Mouse (Mus musculus) regulatory T cell (primary cell): ENCODE measurements around the gene Pitpnm2.

Experiments used
- in situ Hi-C: fragments of 300-600 bp; cut with MboI, MseI; formaldehyde crosslinking; loops from one replicate; pipeline ENCODE4 v1.15.1; 2025; ENCODE audit warnings: high pct_unique_total_duplicates

The Pitpnm2 gene

DNA sequence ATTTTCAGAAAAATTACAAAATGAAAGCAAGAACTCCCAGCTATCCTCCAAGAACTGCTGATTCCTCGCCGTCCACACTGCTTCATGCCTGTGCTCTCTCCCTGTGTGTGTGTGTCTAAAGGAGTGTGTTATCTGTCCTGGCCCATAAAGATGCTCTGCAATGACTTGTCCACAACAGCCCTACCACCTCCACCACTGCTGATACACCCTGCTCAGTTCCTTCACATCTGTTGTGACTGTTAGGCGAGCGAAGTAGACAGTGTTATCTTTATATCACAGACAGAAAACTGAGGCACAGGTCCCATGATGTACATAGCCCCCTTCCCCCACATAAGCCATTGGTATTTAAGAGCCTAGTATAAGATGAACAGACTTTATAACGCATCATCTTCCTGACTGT lies 67.5 kb downstream of the Pitpnm2 start:
- in situ Hi-C loops, result loop anchor here (10.0 kb wide), 1 partner anchor 293 kb away; the partner anchor contains the start of gene Rilpl2

DNA sequence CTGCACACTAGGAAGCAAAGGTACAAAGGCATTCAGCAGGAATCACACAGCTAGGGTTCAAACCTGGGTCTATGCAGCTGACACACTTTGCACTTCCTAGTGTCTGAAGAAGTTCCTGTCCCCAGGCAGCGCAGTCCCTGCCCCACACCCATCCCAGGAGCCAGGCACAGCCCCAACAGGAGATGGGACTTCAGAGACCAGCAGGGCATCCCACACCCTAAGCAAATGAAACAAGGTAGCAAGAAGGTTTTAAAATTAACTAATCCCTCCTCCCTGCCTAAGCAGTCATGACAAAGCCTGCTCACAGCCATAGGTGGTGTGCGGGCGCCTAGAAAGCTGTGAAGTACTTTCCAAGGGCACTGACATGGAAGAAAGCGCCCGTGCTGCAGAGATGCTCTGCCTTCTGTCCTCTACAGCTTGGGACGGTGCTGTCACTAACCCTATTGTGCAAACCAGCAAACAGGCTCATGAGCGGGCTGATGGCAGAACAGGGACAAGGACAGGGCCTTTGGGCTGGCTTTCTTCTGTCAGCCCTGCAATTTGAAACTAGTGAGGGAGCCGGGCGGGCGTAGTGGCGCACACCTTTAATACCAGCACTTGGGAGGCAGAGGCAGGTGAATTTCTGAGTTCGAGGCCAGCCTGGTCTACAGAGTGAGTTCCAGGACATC lies 68.9 kb downstream of the Pitpnm2 start:
- in situ Hi-C loops, result loop anchor here (10.0 kb wide), 1 partner anchor 294 kb away; the partner anchor contains the start of gene Rilpl2

GRCm38 (mm10) chr5:124179411-124179810 lies 70.1 kb downstream of the Pitpnm2 start:
- in situ Hi-C loops, result no loop called here

DNA sequence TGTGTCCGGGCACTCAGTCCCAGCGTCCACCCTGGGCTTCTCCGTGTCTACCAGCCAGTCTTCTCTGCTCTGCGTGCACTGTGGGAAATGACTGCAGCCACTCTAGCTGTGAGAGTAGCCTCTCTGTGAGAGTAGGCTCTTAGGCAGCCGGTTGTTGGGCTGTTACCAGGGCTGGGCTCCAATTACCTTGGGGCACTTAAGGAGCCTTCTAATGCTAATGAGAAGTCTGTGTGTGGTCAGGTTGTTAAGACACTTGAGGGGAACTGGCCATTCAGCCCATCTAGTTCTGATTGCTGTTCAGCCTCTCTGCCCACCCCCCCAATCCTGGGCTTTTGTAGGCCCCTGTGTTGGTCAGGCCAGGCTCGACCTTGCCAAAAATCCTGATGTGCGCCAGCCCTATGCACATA lies 72.8 kb downstream of the Pitpnm2 start:
- in situ Hi-C loops, result no loop called here

DNA sequence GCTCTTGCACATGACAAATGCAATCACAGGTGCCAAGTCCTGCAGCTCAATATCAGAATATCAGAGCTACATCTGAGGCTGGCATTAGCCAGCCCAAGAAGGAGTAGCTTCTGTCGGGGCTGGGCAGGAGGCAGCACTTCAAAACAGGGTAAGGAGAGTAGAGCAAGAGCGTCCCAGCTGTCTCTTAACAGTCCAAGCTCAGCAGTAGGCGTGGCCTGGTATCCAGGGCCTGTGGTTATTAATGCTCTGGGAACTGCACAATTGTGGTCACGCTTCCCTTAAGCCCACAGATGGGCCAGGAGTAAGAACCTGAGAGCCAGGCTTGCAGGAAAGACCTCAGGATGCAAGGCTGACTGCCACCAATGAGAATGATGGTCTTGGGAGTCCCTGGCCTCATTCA lies 74.4 kb downstream of the Pitpnm2 start:
- in situ Hi-C loops, result no loop called here

DNA sequence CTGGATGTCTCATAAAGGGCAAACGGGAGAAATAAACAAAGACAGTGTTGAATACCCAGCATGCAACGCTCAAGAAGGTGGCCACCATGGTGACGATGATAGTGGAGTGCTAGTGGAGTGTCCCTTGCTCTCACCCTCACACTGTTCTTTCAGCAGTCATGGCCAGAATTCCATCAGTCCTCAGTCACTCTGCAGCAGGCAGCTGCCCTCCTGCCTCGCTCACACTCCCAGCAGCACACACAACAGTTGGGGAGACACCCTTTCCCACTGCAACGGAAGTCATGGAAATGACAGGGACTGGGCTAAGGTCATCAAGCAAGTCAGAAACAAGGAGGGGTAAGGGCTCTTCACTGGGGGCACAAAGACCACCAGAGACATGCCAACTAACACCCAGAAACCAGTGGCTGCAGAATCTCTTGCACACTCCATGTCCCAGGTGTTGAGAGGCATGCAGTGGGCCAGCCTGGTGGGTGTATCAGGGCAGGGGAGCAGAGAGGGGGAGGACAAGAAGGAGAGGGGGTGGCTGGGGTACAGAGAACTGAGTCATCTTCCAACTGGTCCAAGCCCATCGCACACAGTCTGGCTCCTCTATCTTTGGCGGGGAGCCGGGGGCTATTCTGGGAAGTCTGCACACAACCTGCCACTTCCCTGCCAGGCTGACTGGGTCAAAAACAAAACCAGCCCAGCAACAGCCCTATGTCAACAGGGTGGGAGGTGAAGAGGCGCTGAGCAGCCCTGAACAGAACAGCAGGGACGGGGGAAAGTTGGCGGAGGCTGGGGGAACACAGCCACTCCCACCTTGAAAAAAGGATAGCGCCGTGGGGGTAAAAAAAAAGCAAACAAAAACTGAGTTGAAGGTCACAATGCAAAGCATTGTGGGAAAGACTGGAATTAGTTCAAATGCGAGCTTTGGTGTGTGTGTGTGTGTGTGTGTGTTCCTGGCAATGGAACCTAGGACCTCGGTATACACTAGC lies 76.3 kb downstream of the Pitpnm2 start:
- in situ Hi-C loops, result no loop called here

- in situ Hi-C loops, result no loop called here
Observed at GRCm38 (mm10) chr5:124172246-124172645, 77.3 kb downstream of the Pitpnm2 start.

DNA sequence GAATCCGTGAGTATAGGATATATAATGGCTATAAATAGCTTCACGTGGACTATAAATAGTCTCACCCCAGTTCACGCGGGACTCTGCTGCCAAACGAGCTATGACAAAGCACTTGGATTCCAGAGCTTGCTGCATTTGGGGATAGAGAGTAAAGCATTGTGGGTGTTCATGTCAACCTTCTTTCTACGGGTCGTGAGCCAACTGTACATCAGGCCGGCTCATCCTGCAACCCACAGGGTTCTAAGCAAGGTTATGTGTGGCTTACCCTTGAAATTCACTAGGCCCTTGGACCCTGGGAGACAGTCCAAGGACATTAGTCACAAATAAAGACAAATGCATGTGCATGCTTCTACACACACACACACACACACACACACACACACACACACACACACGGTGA lies 77.8 kb downstream of the Pitpnm2 start:
- in situ Hi-C loops, result no loop called here

GRCm38 (mm10) chr5:124169224-124169621 lies 80.3 kb downstream of the Pitpnm2 start:
- in situ Hi-C loops, result loop anchor here (5.0 kb wide), 1 partner anchor 128 kb away; no protein-coding TSS in a partner anchor

DNA sequence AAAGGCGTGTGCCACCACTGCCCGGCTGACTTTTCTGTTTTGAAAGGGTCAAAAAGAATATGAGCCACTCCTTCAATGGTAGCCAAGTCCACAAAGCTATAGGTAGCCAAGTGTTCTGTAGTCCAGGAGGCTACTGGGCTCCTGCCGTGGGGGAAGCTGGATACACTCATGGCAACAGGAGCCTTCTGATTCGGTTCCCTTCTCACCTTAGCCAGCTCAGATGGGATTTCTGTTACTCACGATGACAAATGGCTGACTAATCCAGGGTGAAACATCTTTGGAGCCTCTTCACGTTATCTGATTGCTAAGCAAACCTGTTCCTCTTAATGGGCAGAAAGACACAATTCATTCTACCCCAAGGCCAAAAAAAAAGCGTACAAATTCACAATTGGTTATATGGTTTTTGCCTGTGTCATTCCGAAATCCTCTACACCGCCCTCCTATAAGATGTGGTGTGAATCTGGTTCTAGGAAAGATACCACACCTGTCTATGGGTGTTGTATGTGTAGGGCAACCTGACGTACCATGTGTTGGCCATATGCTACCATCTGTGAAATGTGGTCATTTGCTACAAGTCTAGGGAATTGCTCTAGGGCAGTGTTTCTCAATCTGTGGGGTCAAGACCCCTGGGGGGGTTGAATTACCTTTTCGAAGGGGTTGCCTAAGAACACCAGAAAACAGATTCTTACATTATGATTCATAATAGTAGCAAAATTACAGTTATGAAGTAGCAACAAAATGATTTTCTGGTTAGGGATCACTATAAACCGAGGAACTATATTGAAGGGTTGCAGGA lies 80.9 kb downstream of the Pitpnm2 start:
- in situ Hi-C loops, result loop anchor here (5.0 kb wide), 1 partner anchor 129 kb away; no protein-coding TSS in a partner anchor

DNA sequence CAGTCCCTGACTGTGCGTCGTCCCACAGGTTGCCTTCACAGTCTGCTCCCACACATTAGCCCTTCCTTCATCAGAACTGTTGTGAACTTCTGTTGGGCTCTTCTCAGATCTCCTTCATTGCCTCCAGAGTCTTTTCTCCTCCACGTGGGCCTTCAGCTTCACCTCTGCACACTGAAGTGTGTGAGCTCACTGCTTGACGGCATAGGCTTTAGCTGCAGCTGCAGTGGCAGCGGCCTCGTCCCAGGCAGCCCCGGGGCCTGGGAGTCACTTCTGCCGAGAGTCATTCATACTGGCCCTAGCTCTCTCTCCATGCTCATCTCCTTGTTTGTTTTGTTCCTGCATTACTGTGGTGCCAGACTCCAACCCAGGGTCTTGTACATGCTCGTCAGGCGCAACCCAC lies 81.9 kb downstream of the Pitpnm2 start:
- in situ Hi-C loops, result loop anchor here (5.0 kb wide), 1 partner anchor 130 kb away; no protein-coding TSS in a partner anchor

DNA sequence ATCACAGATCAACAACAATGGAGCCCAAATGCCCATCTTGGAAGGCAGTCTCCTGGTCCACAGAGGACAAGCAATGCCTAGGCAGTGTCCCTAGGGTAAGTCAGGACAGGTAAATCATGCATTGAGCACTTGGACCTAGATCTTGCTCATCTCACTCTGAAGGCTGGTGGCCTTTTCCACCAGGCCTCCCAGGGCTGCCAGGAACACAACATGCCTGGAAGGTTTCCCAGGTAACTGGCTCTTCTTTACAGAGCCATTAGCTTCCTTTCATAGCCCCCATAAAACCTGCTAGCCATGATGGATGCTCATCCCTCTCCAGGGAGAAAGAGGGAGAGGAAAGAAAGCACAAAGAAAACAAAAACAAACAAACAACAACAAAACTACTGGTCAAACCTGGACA lies 82.8 kb downstream of the Pitpnm2 start:
- in situ Hi-C loops, result loop anchor here (5.0 kb wide), 1 partner anchor 131 kb away; no protein-coding TSS in a partner anchor

DNA sequence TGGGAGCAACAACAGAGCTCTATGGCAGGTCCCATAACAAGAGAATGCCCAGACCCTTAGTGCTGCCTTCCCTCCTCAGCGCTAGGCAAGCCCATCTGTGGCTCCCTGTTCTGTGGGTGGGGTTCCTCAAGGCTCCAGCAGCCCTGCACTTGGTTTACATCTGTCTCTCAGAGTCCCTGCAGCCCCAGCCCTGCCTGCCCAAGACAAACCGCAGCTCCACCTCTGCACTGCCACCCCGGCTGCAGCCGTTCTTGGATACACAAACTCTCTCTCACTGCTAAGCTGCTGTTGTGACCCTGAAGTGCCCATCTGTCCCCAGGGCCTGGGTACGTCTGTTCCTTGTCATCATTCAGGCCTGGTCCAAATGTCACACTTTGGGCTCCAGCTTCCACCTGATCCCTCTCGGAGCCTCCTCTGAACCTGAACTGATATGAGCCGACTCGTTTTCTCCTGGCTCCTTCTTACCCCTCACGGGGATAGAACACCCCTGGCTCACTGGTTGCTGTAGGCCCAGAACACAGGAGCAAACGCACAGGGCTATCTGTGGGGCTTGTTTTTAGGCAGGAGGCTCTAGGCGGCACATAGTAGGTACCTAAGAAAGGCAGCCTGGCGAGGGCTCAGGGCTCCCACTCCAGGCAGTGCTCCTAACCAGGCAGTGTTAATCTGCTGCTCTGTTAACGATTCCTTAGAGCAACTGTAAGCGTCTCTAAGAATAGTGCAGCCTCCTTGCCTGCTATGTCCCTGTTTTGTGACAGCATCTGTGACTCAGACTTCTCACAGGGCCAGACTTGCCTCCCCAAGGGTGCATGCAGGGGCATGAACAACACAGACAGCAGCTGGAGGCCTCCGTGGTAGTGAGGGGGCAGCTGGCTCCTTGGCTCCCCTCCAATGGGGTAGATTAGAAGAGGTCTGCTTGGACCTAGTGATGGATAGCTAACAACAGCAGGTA lies 83.7 kb downstream of the Pitpnm2 start:
- in situ Hi-C loops, result loop anchor here (5.0 kb wide), 1 partner anchor 131 kb away; no protein-coding TSS in a partner anchor

- in situ Hi-C loops, result loop anchor here (5.0 kb wide), 1 partner anchor 94 kb away; no protein-coding TSS in a partner anchor
Observed at GRCm38 (mm10) chr5:124163445-124163844, 86.1 kb downstream of the Pitpnm2 start.

- in situ Hi-C loops, result loop anchor here (5.0 kb wide), 1 partner anchor 95 kb away; no protein-coding TSS in a partner anchor
Observed at GRCm38 (mm10) chr5:124162577-124162976, 87.0 kb downstream of the Pitpnm2 start.

DNA sequence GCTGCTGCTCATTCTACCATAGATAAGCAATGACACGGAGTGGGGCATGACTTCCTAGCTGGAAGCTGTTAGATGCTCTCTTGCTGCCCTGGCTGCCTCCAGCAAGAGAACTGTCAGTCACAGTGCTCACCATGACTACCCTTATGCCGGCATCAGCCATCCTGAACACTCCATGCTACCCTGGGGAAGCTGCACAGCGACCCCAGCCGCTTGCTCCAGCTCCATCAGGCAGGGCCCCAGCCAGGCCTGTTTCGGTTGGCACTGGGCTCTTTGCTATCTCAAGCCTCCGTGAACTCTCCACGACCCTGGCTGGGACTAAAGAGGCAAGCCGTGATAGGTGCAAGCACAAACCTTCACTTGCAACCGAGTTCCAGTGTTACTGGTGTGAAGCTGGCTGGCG lies 87.7 kb downstream of the Pitpnm2 start:
- in situ Hi-C loops, result loop anchor here (5.0 kb wide), 1 partner anchor 95 kb away; no protein-coding TSS in a partner anchor

GRCm38 (mm10) chr5:124159453-124159852 lies 90.1 kb downstream of the Pitpnm2 start:
- in situ Hi-C loops, result no loop called here

GRCm38 (mm10) chr5:124158305-124158704 lies 91.3 kb downstream of the Pitpnm2 start:
- in situ Hi-C loops, result no loop called here

DNA sequence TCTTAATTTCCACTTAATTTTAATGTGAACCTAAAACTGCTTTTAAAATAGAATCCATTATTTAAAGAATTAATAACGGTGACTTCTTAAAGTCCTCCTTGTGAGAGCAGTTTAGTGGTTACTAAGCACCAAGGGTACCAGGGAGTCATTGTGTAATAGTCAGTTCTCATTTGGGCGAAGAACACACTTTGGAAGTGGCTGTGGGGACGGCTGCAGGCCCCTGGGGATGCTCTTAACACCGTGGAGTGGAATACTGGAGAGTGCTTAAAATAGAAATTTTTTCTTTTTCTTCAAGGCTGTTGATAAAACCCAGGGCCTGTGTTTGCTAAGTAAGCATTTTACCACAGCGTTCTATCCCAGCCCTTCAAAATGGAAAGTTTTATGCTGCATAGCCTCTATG lies 93.6 kb downstream of the Pitpnm2 start:
- in situ Hi-C loops, result no loop called here

- in situ Hi-C loops, result no loop called here
Observed at GRCm38 (mm10) chr5:124152734-124153133, 96.8 kb downstream of the Pitpnm2 start.
